Mouse (Mus musculus) liver, adult 2 months (tissue): ENCODE results near the gene Ccdc167. TPM values are rescaled to one million over a fixed set of nuclear protein-coding genes. Genes with fewer than 3 reads are reported as not detected.

Source experiments
- DNase-seq: peaks from one replicate; pipeline ENCODE4 v3.0.0-alpha.2; 2011; ENCODE audit warnings: low read depth, low spot score; ENCODE audit errors: extremely low read depth
- H3K27ac ChIP-seq: fragments of 200-500 bp; replicated peaks from 2 replicates; pipeline ENCODE4 v1.5.1; 2012; ENCODE audit warnings: low read depth, mild to moderate bottlenecking, control low read depth, inconsistent platforms, low read length; ENCODE audit not compliant: insufficient read depth
- H3K27me3 ChIP-seq: fragments of 200-500 bp; 2 replicates; pipeline ENCODE4 v1.6.1; 2012; ENCODE audit warnings: mild to moderate bottlenecking, moderate library complexity, low read length, inconsistent platforms; ENCODE audit not compliant: control insufficient read depth, insufficient read depth
- H3K36me3 ChIP-seq: fragments of 200-500 bp; 2 replicates; pipeline ENCODE4 v1.6.1; 2012; ENCODE audit warnings: low read length, inconsistent platforms; ENCODE audit not compliant: control insufficient read depth, insufficient read depth
- H3K4me1 ChIP-seq: fragments of 200-500 bp; 2 replicates; pipeline ENCODE4 v1.6.1; 2011; ENCODE audit warnings: low read length; ENCODE audit not compliant: control insufficient read depth, insufficient read depth
- H3K4me3 ChIP-seq: fragments of 200-500 bp; 2 replicates; pipeline ENCODE4 v1.5.1; 2011; ENCODE audit warnings: low read depth, mild to moderate bottlenecking, control low read depth, low read length, moderate library complexity; ENCODE audit not compliant: insufficient read depth
- H3K79me2 ChIP-seq: fragments of 200-500 bp; 2 replicates; pipeline ENCODE4 v1.6.1; 2012; ENCODE audit warnings: inconsistent platforms, mild to moderate bottlenecking, low read length, moderate library complexity; ENCODE audit not compliant: control insufficient read depth, insufficient read depth
- H3K9ac ChIP-seq: fragments of 200-500 bp; 2 replicates; pipeline ENCODE4 v1.6.1; 2012; ENCODE audit warnings: low read depth, mild to moderate bottlenecking, control low read depth, inconsistent platforms, low read length
- CTCF ChIP-seq: fragments of 200-500 bp; IDR thresholded peaks from 2 replicates; pipeline ENCODE4 v1.5.1; 2011; ENCODE audit warnings: low read depth, low read length, control low read depth
- POLR2A ChIP-seq: fragments of 200-500 bp; IDR thresholded peaks from 2 replicates; pipeline ENCODE4 v1.6.1; 2011; ENCODE audit warnings: low read length, control low read depth; ENCODE audit not compliant: insufficient read depth; ENCODE audit errors: extremely low read depth
- WGBS: fragments of 180-500 bp; shearing (Covaris S2); methylation state at CpG from one replicate; pipeline ENCODE4 v1.1.7; 2018; 5-methylcytosine and 5-hydroxymethylcytosine counted together
- polyA plus RNA-seq: library from polyadenylated mRNA; depleted of rRNA; stranded (reverse); fragments of >200 nt; gene quantifications from 2 replicates; pipeline ENCODE4 v1.2.3, GENCODE M21; 2012
- total RNA-seq: library from RNA; depleted of rRNA; stranded (reverse); fragments of >200 nt; gene quantifications from 2 replicates; pipeline ENCODE4 v1.2.3, GENCODE M21; 2014

Ccdc167 gene
- total and polyA plus RNA-seq, 2 experiments: 4.2 to 5.5 TPM

GRCm38 (mm10) chr17:29732522-29732921 lies 15.7 kb upstream of the Ccdc167 start:
- WGBS: 55% methylated on average over 2 of the region's 2 CpGs
- TF ChIP-seq CTCF: no peak
- no peak for TF ChIP-seq POLR2A
- Histone ChIP-seq H3K4me1 (no peaks in the 10 kb centered on the region), H3K27me3 (no peaks in the 10 kb centered on the region), H3K36me3 (no peaks in the 10 kb centered on the region), H3K9ac (no peak overlapping the region), H3K27ac (no peak overlapping the region), H3K4me3 (no peak overlapping the region), H3K79me2 (no peaks in the 10 kb centered on the region)
- DNase-seq: no peak

DNA sequence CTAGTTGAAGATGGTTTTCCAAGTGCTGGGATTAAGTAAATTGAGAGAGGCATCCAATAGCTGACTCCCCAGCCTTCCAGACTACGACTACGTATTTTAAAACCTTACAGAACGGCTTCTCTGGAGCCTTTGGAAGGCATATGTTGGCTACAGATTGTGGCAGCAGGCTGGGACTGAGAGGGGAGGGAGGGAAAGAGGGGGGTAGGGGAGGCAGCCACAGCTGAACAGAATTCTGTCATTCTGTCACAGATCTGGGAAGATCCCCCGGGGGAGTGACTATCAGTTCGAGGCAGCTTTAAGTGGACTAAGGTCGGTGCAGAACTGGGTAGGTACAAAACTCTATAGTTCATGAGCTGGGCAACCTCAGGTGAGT lies 15.1 kb upstream of the Ccdc167 start:
- WGBS: 84% methylated on average over 6 of the region's 6 CpGs
- no peak for DNase-seq
- no peak overlapping the region for H3K4me3 ChIP-seq
- no peaks in the 10 kb centered on the region for H3K27me3 ChIP-seq
- H3K9ac ChIP-seq: no peak overlapping the region
- TF ChIP-seq CTCF (no peak), POLR2A (no peak)
- H3K79me2 ChIP-seq: no peaks in the 10 kb centered on the region
- no peak overlapping the region for H3K27ac ChIP-seq
- no peaks in the 10 kb centered on the region for H3K36me3 ChIP-seq
- no peaks in the 10 kb centered on the region for H3K4me1 ChIP-seq

- Histone ChIP-seq H3K27ac (no peak overlapping the region), H3K79me2 (no peaks in the 10 kb centered on the region), H3K4me3 (no peak overlapping the region), H3K4me1 (no peaks in the 10 kb centered on the region), H3K9ac (no peak overlapping the region), H3K27me3 (no peaks in the 10 kb centered on the region), H3K36me3 (no peaks in the 10 kb centered on the region)
- TF ChIP-seq POLR2A (no peak), CTCF (no peak)
- 78% methylated on average over 12 of the region's 12 CpGs for WGBS
- DNase-seq: no peak
Measured at GRCm38 (mm10) chr17:29731266-29731952, 14.6 kb upstream of the Ccdc167 start.

DNA sequence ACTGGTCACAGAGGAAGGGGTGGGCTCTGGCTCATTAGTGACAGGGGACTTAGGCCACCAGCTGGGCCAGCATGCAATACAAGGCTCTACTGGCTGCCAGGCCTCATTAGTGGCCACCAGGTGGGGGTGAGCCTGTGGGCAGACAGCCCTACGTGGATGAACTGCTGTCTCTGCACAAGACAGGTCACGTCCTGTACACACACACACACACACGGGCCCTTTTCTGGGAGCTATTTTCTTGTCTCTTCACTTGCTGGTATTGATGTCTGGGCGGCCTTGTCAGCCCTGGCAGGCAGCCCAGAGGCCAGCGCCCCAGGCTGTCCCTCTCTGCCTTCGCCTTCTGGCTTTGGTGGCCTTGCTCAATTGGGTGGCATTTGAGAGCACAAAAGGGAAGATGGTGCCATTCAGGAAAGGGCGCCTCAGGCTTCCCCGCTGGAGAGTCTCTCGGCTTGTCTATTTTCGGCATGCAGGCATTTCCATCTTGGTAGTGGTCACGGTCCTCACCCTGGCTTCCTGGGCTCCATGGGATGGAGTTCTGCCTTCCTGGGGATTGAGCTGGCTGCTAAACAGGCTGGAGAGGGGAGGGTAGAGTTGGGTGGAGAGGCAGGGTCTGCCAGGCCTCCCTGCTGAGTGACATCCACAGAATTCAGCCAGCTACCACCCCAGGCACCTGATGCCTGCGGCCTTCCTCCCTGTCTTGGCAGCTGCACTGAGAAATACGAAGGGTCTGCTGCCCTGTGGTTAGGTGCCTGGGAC lies 13.8 kb upstream of the Ccdc167 start:
- DNase-seq: no peak
- WGBS: 61% methylated on average over 13 of the region's 13 CpGs
- TF ChIP-seq CTCF: no peak

DNA sequence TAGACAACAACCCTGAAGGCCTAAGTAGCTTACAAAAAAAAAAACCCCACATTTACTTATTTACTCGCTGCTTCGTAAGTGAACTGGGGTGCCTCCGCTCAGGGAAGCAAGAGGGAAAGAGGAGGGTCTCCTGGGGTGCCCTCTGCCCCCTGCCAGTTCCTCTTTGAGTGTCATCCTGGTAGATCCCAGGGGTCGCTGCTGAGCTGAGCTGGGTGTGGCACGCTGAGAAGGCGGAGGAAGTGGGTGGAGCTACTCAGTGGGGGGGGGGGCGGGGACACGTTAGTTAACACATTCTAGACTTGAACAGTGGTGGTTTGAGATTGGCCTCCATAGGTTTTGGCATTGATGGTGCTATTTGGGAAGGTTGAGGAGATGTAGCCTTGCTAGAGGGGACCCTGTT lies 11.2 kb upstream of the Ccdc167 start:
- WGBS: 55% methylated on average over 7 of the region's 8 CpGs
- H3K4me3 ChIP-seq: no peak overlapping the region
- H3K4me1 ChIP-seq: no peaks in the 10 kb centered on the region
- H3K27me3 ChIP-seq: no peaks in the 10 kb centered on the region
- no peaks in the 10 kb centered on the region for H3K36me3 ChIP-seq
- H3K79me2 ChIP-seq: no peaks in the 10 kb centered on the region
- H3K9ac ChIP-seq: no peak overlapping the region
- DNase-seq: no peak
- no peak overlapping the region for H3K27ac ChIP-seq
- TF ChIP-seq CTCF (no peak), POLR2A (no peak)

More for the DNA sequence above, 13.8 kb upstream of the Ccdc167 start:
- Histone ChIP-seq H3K36me3 (no peaks in the 10 kb centered on the region), H3K79me2 (no peaks in the 10 kb centered on the region), H3K27me3 (no peaks in the 10 kb centered on the region), H3K4me3 (no peak overlapping the region), H3K27ac (no peak overlapping the region), H3K9ac (no peak overlapping the region), H3K4me1 (no peaks in the 10 kb centered on the region)

GRCm38 (mm10) chr17:29725027-29725620 lies 8.3 kb upstream of the Ccdc167 start:
- H3K79me2 ChIP-seq: no peaks in the 10 kb centered on the region
- H3K36me3 ChIP-seq: no peaks in the 10 kb centered on the region
- H3K4me3 ChIP-seq: no peak overlapping the region
- no peaks in the 10 kb centered on the region for H3K4me1 ChIP-seq
- TF ChIP-seq POLR2A (no peak), CTCF (no peak)
- H3K27me3 ChIP-seq: no peaks in the 10 kb centered on the region
- DNase-seq: no peak
- no peak overlapping the region for H3K27ac ChIP-seq
- WGBS: 74% methylated on average over 6 of the region's 6 CpGs
- H3K9ac ChIP-seq: no peak overlapping the region
